Mouse (Mus musculus) heart, adult 18-20 months (tissue): ENCODE measurements around the gene Eps8l2. TPM values are rescaled to one million over a fixed set of nuclear protein-coding genes. Genes with fewer than 3 reads are reported as not detected.
"Not testable (repeated sequence)": the region's sequence is repeated elsewhere in the genome, so short reads cannot be mapped to it uniquely, and the experiment has no call there.

Experiments
- DNase-seq, 2 experiments: peaks; one replicate each; pipeline ENCODE4 v3.0.0; 2021 to 2022; ENCODE audit warnings: mixed read lengths in 1 of 2
- total RNA-seq, 2 experiments: library from RNA; stranded (reverse); gene quantifications; 2 replicates each; pipeline ENCODE4 v1.2.3; 2021

The Eps8l2 gene
- total RNA-seq, 2 experiments from 2014 or later: 1.7 to 3.0 TPM

DNA sequence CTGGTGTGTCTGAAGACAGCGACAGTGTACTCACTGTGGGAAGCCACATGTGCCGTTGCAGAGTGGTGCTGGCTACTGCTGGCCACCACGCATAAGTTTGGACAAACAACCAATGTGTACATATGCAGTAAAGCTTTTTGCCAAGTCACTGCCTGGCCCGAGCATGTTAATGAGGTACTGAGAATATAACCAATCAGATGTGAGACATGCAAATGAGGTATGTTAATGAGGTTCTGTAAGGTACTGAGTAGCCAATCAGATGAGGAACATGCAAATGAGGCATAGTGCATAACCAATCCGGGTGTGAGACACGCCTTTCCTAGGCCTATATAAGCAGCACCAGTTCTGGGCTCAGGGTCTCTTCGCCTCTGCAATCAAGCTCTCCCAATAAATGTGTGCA, 69.0 kb downstream of the Eps8l2 start:
- not testable (repeated sequence) for DNase-seq

DNA sequence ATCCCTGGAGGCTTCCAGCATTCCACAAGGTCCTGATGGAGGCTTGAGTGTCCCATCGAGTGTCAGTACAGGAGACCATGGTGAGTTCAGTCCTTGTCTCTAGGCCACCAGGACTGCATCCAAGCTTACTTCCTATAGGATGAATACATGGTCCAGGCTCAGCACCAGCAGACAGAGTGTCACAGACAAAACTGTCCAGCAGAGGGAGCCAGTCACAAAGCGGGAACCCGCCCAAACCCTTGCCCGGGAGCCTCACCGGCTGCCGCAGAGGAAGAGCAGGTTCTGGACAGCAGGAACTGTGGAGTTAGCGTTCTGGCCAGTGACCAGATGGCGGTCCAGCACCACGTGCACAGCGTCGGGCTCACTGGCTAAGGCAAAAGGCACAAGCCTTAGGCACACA, 70.2 kb downstream of the Eps8l2 start:
- DNase-seq: peak; percentile 88 to 94

DNA sequence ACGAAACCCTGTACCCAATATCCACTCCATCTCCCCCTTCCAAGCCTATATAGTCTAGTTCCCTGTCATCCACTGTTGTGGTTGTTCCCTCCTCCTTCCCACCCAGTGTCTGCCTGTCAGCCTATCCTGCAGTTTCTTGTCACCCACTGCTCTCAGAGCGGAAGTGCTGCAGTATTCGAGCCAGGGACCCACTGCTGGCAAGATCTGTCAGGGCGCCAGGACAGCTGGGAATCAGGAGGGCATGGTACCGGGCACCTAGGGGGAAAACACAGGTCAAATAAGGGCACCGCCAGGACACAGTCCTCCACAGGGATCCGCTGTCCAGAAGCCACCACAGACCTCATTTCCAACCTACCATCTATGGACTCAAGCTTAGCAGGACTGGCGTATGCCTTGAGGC, 72.0 kb downstream of the Eps8l2 start:
- DNase-seq: no peak

DNA sequence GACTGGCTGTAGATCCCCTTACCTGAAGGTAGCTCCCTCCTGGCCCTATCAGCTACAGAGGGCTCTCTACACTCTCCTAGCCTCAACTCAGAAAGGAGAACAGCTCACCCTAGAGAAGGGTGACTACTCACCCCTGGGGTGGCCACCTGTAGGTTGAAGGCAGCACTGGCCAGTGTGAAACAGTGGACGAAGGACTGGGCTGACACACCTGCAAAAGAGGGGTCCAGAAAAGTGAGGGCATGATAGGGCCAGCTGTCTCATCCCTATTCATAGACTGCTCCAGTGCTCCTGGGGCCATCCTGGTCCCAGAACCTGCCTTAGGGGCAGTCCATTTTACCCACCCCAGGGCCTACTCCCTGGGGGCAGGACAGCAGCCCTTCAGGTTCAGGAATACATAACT, 73.0 kb downstream of the Eps8l2 start:
- no peak for DNase-seq

Other genes with a start within 250 kb of the Eps8l2 start
- gene Sigirr, start 238.3 kb upstream of the Eps8l2 start, total RNA-seq: 1 to 10 TPM; 4.2 to 4.7 TPM
- not detected for gene Ano9, start 221.1 kb upstream of the Eps8l2 start, total RNA-seq
- 10 to 100 TPM; 28.1 to 30.3 TPM for gene Ptdss2, start 216.5 kb upstream of the Eps8l2 start, total RNA-seq
- 10 to 100 TPM; 71.5 to 77.6 TPM for gene Rnh1, start 166.0 kb upstream of the Eps8l2 start, total RNA-seq
- 100 to 1,000 TPM in 1 of 2 experiments, 10 to 100 TPM in 1; 91.4 to 103 TPM for gene Hras, start 144.9 kb upstream of the Eps8l2 start, total RNA-seq
- gene Lrrc56, start 144.7 kb upstream of the Eps8l2 start, total RNA-seq: 1 to 10 TPM; 2.0 to 3.4 TPM
- not detected for gene Lmntd2, start 124.8 kb upstream of the Eps8l2 start, total RNA-seq
- under 1 TPM; 0.57 to 0.87 TPM for gene Rassf7, start 123.0 kb upstream of the Eps8l2 start, total RNA-seq
- gene Phrf1, start 110.1 kb upstream of the Eps8l2 start, total RNA-seq: 10 to 100 TPM; 33.7 to 34.8 TPM
- gene Irf7, start 72.4 kb upstream of the Eps8l2 start, total RNA-seq: 1 to 10 TPM; 2.3 to 3.1 TPM
- gene Cdhr5, start 62.1 kb upstream of the Eps8l2 start, total RNA-seq: not detected
- gene Sct, start 59.7 kb upstream of the Eps8l2 start, total RNA-seq: not detected
- not detected for gene Drd4, start 46.9 kb upstream of the Eps8l2 start, total RNA-seq
- 10 to 100 TPM; 11.7 to 12.6 TPM for gene Deaf1, start 11.2 kb upstream of the Eps8l2 start, total RNA-seq
- 10 to 100 TPM; 14.6 to 15.7 TPM for gene Tmem80, start 11.1 kb upstream of the Eps8l2 start, total RNA-seq
- 100 to 1,000 TPM; 106 to 141 TPM for gene Taldo1, start 53.3 kb downstream of the Eps8l2 start, total RNA-seq
- gene Gatd1, start 75.3 kb downstream of the Eps8l2 start, total RNA-seq: 10 to 100 TPM; 11.3 to 12.4 TPM
- gene Cend1, start 90.6 kb downstream of the Eps8l2 start, total RNA-seq: 1 to 10 TPM in 1 of 2 experiments, under 1 TPM in 1; 0.80 to 1.3 TPM
- 10 to 100 TPM; 45.6 to 59.1 TPM for gene Slc25a22, start 99.0 kb downstream of the Eps8l2 start, total RNA-seq
- under 1 TPM; 0.21 to 0.42 TPM for gene Pidd1, start 105.1 kb downstream of the Eps8l2 start, total RNA-seq
- 1,000 to 10,000 TPM in 1 of 2 experiments, 100 to 1,000 TPM in 1; 998 to 1,000 TPM for gene Rplp2, start 108.5 kb downstream of the Eps8l2 start, total RNA-seq
- gene Pnpla2, start 116.3 kb downstream of the Eps8l2 start, total RNA-seq: 100 to 1,000 TPM; 387 to 566 TPM
- 10 to 100 TPM; 22.5 to 23.3 TPM for gene Cracr2b, start 122.2 kb downstream of the Eps8l2 start, total RNA-seq
- 100 to 1,000 TPM; 320 to 330 TPM for gene Cd151, start 128.5 kb downstream of the Eps8l2 start, total RNA-seq
- gene Polr2l, start 136.3 kb downstream of the Eps8l2 start, total RNA-seq: 10 to 100 TPM; 82.3 to 97.7 TPM
- 10 to 100 TPM; 18.9 to 22.9 TPM for gene Tspan4, start 136.4 kb downstream of the Eps8l2 start, total RNA-seq
- gene Chid1, start 201.0 kb downstream of the Eps8l2 start, total RNA-seq: 10 to 100 TPM; 48.2 to 50.9 TPM
- 10 to 100 TPM; 60.7 to 60.8 TPM for gene Ap2a2, start 223.3 kb downstream of the Eps8l2 start, total RNA-seq